Comparison of ENCODE assay signal across 15 mouse cellular contexts in the genomic region with DNA sequence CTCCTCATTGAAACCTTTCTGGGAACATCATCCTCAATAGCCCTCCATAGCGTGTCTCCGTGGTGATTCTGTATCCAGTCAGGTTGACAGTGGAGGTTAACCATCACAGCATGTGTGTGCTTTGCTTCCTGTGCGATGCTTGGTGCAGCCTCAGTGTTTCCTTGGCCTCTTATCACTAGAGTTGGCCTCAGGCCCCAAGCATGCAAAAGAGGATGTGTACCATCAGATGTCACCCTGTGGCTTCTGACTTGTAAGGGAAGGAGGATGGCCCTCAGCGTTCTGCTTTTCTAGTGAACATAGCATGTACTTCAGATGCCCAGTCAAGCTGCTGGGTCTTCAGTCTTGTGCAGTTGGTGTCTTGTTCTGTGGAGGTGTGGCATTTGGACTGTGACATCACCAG.
"Had no signal": no experiment of that assay in that cellular context is flagged by ENCODE, and none has a peak within 500 bp of the region (broad histone marks: within the 10 kb centered on the region; RNA-seq: fewer than 3 reads in every experiment).

No protein-coding gene starts in this region.

- ATAC-seq: intestine, embryonic 15.5 days had no signal

- H3K27ac ChIP-seq: intestine, embryonic 15.5 days; kidney, embryonic 15.5 days; limb, embryonic 10.5 days; lung, embryonic 15.5 days; macrophage; midbrain, embryonic 10.5 days; neural tube, embryonic 15.5 days had no signal

- H3K4me2 ChIP-seq: intestine, embryonic 15.5 days; kidney, embryonic 15.5 days; lung, embryonic 15.5 days; neural tube, embryonic 15.5 days had no signal

- H3K4me3 ChIP-seq: intestine, embryonic 15.5 days; kidney, embryonic 15.5 days; limb, embryonic 10.5 days; lung, embryonic 15.5 days; midbrain, embryonic 10.5 days; myocyte; neural tube, embryonic 15.5 days had no signal

- H3K27me3 ChIP-seq: intestine, embryonic 15.5 days; kidney, embryonic 15.5 days; lung, embryonic 15.5 days; neural tube, embryonic 15.5 days had no signal

- H3K4me1 ChIP-seq: intestine, embryonic 15.5 days; kidney, embryonic 15.5 days; limb, embryonic 10.5 days; lung, embryonic 15.5 days; neural tube, embryonic 15.5 days had no signal

- H3K9ac ChIP-seq: intestine, embryonic 15.5 days; kidney, embryonic 15.5 days; lung, embryonic 15.5 days; neural tube, embryonic 15.5 days had no signal

- H3K9me3 ChIP-seq: intestine, embryonic 15.5 days; kidney, embryonic 15.5 days; limb, embryonic 10.5 days; lung, embryonic 15.5 days; midbrain, embryonic 10.5 days; neural tube, embryonic 15.5 days had no signal

- DNase-seq: kidney, adult 18-20 months; kidney, postnatal 14 days; layer of hippocampus, adult 9-11 months; lung, postnatal 14 days; midbrain, embryonic 14.5 days; thymus, adult 2 months; thymus, postnatal 25 days had no signal
